Mouse (Mus musculus): ENCODE data around the gene Gm15130.

GRCm38 (mm10) chr2:111135739-111136138 is 17.0 kb downstream of the Gm15130 start:
- TF ChIP-seq CTCF (IDR thresholded peaks at IDR 0.05; ENCODE audit: low read depth, low read length) (no peak), POLR2A (IDR thresholded peaks at IDR 0.05; ENCODE audit: insufficient read depth, low read length) (no peak), EP300 (IDR thresholded peaks at IDR 0.05; ENCODE audit: insufficient read depth, low read depth, low read length) (no peak)

Data from ES-Bruce4 (cell line).